Mouse (Mus musculus): ENCODE data around the gene Gng7.

- no peak for TF ChIP-seq CTCF (IDR thresholded peaks at IDR 0.05; ENCODE audit: borderline replicate concordance, control insufficient read depth, extremely low read depth, insufficient read depth, low read length, poor library complexity)
- TF ChIP-seq POLR2A (IDR thresholded peaks at IDR 0.05; ENCODE audit: control insufficient read depth, extremely low read depth, insufficient read depth, low read length, poor library complexity): no peak
These were observed 81.2 kb downstream of the Gng7 start for GRCm38 (mm10) chr10:80933421-80933979.
